Mouse (Mus musculus): Measurements from ENCODE around the gene Ybx2. TPM values are rescaled to one million over a fixed set of nuclear protein-coding genes. Genes with fewer than 3 reads are reported as not detected.
"Not testable (repeated sequence)": the region's sequence is repeated elsewhere in the genome, so short reads cannot be mapped to it uniquely, and the experiment has no call there.

Ybx2 gene
- polyA plus RNA-seq, 1 experiment = 76.4 TPM

DNA sequence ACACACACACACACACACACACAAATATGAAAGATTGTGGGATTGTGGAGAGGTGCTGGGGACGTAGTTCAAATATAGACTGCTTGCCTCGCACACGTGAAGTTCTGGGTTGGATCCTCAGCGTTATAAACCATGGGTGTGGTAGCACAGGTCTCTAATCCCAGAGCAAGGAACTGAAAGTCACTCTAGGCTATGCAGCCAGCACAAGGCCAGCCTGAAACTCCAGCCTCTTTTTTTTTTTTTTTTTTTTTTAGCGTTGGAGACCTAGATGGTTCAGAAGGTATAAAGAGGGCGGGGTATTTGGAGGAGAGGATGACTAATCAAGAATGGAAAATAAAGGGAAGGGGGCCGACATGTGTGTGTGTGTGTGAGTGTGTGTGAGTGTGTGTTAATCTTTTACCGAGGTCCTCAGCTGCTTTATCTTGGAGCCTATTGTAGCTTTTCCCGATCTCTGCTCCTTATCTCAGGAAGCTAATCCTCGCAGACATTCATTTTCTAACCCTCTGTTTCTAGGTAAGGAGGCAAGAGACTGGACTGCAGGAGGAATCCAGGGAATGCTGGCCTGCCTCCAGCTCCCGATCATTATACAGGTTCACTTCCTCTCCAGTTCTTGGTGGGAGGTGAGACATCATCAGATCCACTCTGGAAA is 17.8 kb downstream of the Ybx2 start:
- Histone ChIP-seq H3K27ac (replicated peaks; ENCODE audit: low read depth, low read length) (no peak overlapping the region), H3K4me1 (ENCODE audit: control insufficient read depth, insufficient read depth, insufficient read length, low read length) (no peaks in the 10 kb centered on the region), H3K4me3 (ENCODE audit: insufficient read depth, low read depth, low read length) (no peak overlapping the region)

DNA sequence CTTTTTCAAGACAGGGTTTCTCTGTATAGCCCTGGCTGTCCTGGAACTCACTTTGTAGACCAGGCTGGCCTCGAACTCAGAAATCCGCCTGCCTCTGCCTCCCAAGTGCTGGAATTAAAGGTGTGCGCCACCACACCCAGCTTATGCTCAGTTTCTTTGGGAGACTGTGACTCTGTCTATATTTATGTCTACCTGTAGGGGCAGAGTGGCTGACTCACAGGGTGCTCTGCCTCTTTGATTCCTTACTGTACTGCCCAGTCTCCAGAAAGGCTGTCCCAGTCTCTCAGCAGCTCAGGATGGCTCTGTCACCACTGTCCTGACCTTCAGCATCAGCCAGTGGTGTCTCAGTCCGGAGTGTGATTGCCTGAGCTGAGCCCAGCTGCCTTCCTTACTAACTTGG is 20.0 kb downstream of the Ybx2 start:
- H3K4me1 ChIP-seq (ENCODE audit: control insufficient read depth, insufficient read depth, insufficient read length, low read length); H3K27ac ChIP-seq (replicated peaks; ENCODE audit: low read depth, low read length); H3K4me3 ChIP-seq (ENCODE audit: insufficient read depth, low read depth, low read length): not testable (repeated sequence)

DNA sequence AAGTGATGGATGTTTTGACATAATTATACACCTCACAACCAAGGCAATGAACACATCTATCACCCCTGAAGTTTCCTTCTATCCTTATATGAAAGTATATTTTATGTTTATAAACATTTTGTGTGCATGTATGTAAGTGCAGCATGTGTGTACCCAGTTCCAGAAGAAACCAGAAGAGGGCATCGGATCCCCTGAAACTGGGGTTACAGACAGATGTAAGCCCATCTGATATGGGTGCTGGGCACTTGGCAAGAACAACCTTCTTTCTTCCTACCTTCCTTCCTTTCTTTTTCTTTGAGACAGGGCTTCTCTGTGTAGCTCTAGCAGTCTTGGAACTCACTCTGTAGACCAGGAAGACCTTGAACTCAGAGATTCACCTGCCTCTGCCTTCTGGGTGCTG is 20.6 kb downstream of the Ybx2 start:
- Histone ChIP-seq H3K27ac (replicated peaks; ENCODE audit: low read depth, low read length) (no peak overlapping the region), H3K4me1 (ENCODE audit: control insufficient read depth, insufficient read depth, insufficient read length, low read length) (no peaks in the 10 kb centered on the region), H3K4me3 (ENCODE audit: insufficient read depth, low read depth, low read length) (no peak overlapping the region)

- Histone ChIP-seq H3K4me3 (ENCODE audit: insufficient read depth, low read depth, low read length) (no peak overlapping the region), H3K4me1 (ENCODE audit: control insufficient read depth, insufficient read depth, insufficient read length, low read length) (no peaks in the 10 kb centered on the region), H3K27ac (replicated peaks; ENCODE audit: low read depth, low read length) (no peak overlapping the region)
Observed at GRCm38 (mm10) chr11:69960616-69961015, 25.0 kb downstream of the Ybx2 start.

- Histone ChIP-seq H3K27ac (replicated peaks; ENCODE audit: low read depth, low read length) (no peak overlapping the region), H3K4me3 (ENCODE audit: insufficient read depth, low read depth, low read length) (no peak overlapping the region), H3K4me1 (ENCODE audit: control insufficient read depth, insufficient read depth, insufficient read length, low read length) (peaks cover 3% of the 10 kb centered on the region; the same call in 1 of the 2 replicates)
Observed at GRCm38 (mm10) chr11:69961841-69962240, 26.2 kb downstream of the Ybx2 start.

DNA sequence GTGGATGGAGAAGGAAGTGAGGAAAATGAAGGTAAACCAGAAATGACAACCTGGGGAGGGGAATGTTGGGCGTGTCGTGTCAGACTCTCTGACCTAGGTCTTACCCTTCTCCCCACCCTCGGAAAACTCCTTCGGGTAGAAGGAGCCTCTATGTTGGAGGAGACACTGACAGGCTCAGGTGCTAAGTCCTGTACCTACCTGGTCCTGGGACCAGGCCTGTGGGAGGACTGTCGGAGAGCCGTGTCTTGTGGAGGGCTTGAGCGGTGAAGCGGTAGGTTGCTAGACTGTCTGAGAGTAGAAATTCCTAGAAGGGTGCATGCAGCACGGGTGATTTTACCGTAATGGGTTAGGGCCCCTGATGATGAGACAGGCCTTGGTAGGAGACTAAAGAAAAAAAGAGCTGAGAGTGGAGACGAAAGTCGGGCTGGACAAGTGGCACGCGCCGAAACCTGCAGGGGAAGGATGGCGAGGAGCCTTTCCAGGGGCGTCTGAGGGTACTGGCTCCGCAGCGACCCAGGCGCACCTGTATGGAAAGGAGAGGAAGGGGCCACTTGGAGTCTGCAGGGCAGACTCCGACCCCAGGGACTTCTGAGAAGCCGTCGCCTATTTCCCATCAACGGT is 29.2 kb downstream of the Ybx2 start, which contains the start of gene Cldn7:
Cldn7 (plus strand) TSS at position 130 of the 621 bp plus-strand sequence.
- Histone ChIP-seq H3K27ac (replicated peaks; ENCODE audit: low read depth, low read length) (no peak within 1 kb of the TSS), H3K4me1 (ENCODE audit: control insufficient read depth, insufficient read depth, insufficient read length, low read length) (peaks cover 4% of the 10 kb centered on the region; the same call in 1 of the 2 replicates), H3K4me3 (ENCODE audit: insufficient read depth, low read depth, low read length) (no peak within 1 kb of the TSS; the same call in none of the 2 replicates)

- Histone ChIP-seq H3K4me3 (ENCODE audit: insufficient read depth, low read depth, low read length) (no peak overlapping the region; the same call in none of the 2 replicates), H3K4me1 (ENCODE audit: control insufficient read depth, insufficient read depth, insufficient read length, low read length) (peaks cover 4% of the 10 kb centered on the region; the same call in 1 of the 2 replicates), H3K27ac (replicated peaks; ENCODE audit: low read depth, low read length) (no peak overlapping the region)
Observed at GRCm38 (mm10) chr11:69965271-69966005, 29.8 kb downstream of the Ybx2 start.

GRCm38 (mm10) chr11:69966006-69966859 is 30.6 kb downstream of the Ybx2 start:
- Histone ChIP-seq H3K4me3 (ENCODE audit: insufficient read depth, low read depth, low read length) (peak overlapping the region; percentile 42), H3K27ac (replicated peaks; ENCODE audit: low read depth, low read length) (no peak overlapping the region), H3K4me1 (ENCODE audit: control insufficient read depth, insufficient read depth, insufficient read length, low read length) (peaks cover 4% of the 10 kb centered on the region; the same call in 1 of the 2 replicates)

DNA sequence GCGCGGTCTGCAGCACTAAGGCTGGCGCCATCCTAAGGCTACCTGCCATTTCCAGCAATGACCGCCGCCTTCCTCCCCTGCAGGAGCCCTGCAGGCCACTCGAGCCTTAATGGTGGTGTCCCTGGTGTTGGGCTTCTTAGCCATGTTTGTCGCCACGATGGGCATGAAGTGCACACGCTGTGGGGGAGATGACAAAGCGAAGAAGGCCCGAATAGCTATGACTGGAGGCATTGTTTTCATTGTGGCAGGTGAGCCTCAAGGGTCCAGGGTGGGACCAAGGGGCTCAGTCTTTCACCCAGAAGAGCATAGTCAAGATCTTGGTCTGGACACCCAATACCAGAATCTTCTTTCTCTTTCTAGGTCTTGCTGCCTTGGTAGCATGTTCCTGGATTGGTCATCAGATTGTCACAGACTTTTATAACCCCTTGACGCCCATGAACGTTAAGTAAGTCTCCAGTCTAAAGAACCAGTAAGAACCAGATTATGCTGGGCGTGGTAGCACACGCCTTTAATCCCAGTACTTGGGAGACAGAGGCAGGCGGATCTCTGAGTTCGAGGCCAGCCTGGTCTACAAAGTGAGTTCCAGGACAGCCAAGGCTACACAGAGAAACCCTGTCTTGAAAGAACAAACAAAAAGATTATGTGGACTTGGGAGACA is 31.4 kb downstream of the Ybx2 start:
- Histone ChIP-seq H3K27ac (replicated peaks; ENCODE audit: low read depth, low read length) (no peak overlapping the region), H3K4me3 (ENCODE audit: insufficient read depth, low read depth, low read length) (peak overlapping the region; percentile 42; the same call in 1 of the 2 replicates), H3K4me1 (ENCODE audit: control insufficient read depth, insufficient read depth, insufficient read length, low read length) (peaks cover 4% of the 10 kb centered on the region; the same call in 1 of the 2 replicates)

- Histone ChIP-seq H3K4me1 (ENCODE audit: control insufficient read depth, insufficient read depth, insufficient read length, low read length) (peaks cover 4% of the 10 kb centered on the region; the same call in 1 of the 2 replicates), H3K27ac (replicated peaks; ENCODE audit: low read depth, low read length) (no peak overlapping the region), H3K4me3 (ENCODE audit: insufficient read depth, low read depth, low read length) (no peak overlapping the region)
Observed at GRCm38 (mm10) chr11:69968793-69969192, 33.2 kb downstream of the Ybx2 start.

DNA sequence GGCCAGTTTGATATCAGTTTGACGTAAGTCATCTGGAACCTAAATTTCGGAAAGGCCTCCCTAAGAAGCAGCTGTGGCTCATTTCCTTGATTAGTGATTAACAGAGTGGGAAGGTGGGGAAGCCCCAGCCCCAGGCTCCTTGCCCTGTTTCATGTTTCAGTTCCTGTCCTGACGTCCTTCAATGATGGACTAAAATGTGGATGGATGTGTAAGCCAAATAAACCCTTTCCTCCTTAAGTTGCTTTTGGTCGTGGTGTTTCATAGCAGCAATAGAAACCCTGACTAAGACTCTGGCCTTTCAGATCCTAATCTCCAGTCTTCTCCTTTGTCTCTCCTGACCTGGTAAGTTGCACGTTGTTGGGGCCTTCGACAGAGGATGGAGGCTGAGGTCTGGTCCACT is 34.6 kb downstream of the Ybx2 start:
- no peak overlapping the region for H3K27ac ChIP-seq (replicated peaks; ENCODE audit: low read depth, low read length)
- peaks cover 4% of the 10 kb centered on the region; the same call in 1 of the 2 replicates for H3K4me1 ChIP-seq (ENCODE audit: control insufficient read depth, insufficient read depth, insufficient read length, low read length)
- H3K4me3 ChIP-seq (ENCODE audit: insufficient read depth, low read depth, low read length) = no peak overlapping the region

DNA sequence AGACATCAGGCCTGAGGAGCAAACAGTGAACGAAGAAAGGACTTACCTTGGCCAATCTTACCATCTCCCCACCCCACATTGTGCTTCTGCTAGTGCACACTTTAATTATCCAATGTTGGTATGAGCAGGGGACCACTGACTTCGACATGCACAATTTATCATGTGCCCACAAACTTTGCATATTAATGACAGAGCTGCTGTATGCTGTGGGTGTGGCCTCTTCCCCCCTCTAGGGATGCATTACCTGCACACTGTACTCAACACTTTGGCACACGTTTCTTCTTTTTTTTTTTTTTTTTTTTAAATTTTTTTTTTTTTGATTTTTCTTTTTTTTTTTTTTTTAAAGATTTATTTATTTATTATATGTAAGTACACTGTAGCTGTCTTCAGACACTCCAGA is 35.2 kb downstream of the Ybx2 start:
- H3K4me3 ChIP-seq (ENCODE audit: insufficient read depth, low read depth, low read length) = no peak overlapping the region
- no peak overlapping the region for H3K27ac ChIP-seq (replicated peaks; ENCODE audit: low read depth, low read length)
- peaks cover 4% of the 10 kb centered on the region; the same call in 1 of the 2 replicates for H3K4me1 ChIP-seq (ENCODE audit: control insufficient read depth, insufficient read depth, insufficient read length, low read length)

DNA sequence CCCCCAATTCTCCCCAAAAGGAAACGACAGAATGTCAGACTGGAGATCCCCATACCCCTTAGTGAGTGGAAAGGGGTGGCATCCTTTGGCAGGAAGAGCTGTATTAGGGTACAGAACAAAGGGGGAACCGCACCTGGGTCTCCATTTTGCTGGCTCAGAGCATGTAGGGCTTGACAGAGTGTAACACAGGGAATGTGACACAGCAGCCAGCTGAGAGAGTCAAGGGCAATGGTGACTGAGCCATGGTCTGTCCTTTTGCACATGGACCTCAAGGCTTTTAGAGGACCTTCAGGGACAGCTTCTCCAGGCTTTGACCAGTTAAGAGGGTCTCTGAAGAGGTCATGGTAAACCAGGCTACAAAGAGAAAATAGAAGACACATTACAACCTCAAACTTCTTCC is 39.3 kb downstream of the Ybx2 start:
- H3K4me1 ChIP-seq (ENCODE audit: control insufficient read depth, insufficient read depth, insufficient read length, low read length) = no peaks in the 10 kb centered on the region
- H3K27ac ChIP-seq (replicated peaks; ENCODE audit: low read depth, low read length) = no peak overlapping the region
- H3K4me3 ChIP-seq (ENCODE audit: insufficient read depth, low read depth, low read length) = no peak overlapping the region

- H3K27ac ChIP-seq (replicated peaks; ENCODE audit: low read depth, low read length) = no peak overlapping the region
- no peaks in the 10 kb centered on the region for H3K4me1 ChIP-seq (ENCODE audit: control insufficient read depth, insufficient read depth, insufficient read length, low read length)
- no peak overlapping the region for H3K4me3 ChIP-seq (ENCODE audit: insufficient read depth, low read depth, low read length)
Observed at GRCm38 (mm10) chr11:69976271-69976670, 40.7 kb downstream of the Ybx2 start.

All from brown adipose tissue, adult 24 weeks (tissue).